Mouse (Mus musculus) lung, embryonic 16.5 days (tissue): ENCODE measurements at regions not wholly inside any gene's neighbourhood (a gene's known extent, or its start where the extent isn't known, plus 50 kb on each side); places are given as distances from the start of the nearest gene placed in this dataset.

Experiments
- ATAC-seq: fragments of 200-750 bp; cut with Nextera tagmentation; 2 replicates; pipeline ENCODE4 v1.8.0; 2017; ENCODE audit warnings: low read depth, mild to moderate bottlenecking, moderate library complexity
- H3K27ac ChIP-seq: fragments of 300-500 bp; sonication (generic); 2 replicates; pipeline ENCODE4 v1.5.1; 2014; ENCODE audit warnings: mild to moderate bottlenecking, control low read depth, low read length
- H3K27me3 ChIP-seq: fragments of 300-500 bp; sonication (generic); 2 replicates; pipeline ENCODE4 v1.6.1; 2014; ENCODE audit warnings: low read depth, low read length, mixed read lengths; ENCODE audit not compliant: control insufficient read depth, insufficient read depth
- H3K36me3 ChIP-seq: fragments of 300-500 bp; sonication (generic); 2 replicates; pipeline ENCODE4 v1.6.1; 2014; ENCODE audit warnings: low read length; ENCODE audit not compliant: control insufficient read depth, insufficient read depth
- H3K4me1 ChIP-seq: fragments of 300-500 bp; sonication (generic); replicated peaks from 2 replicates; pipeline ENCODE4 v1.6.1; 2014; ENCODE audit warnings: low read length, mixed read lengths; ENCODE audit not compliant: control insufficient read depth, insufficient read depth
- H3K4me2 ChIP-seq: fragments of 300-500 bp; sonication (generic); 2 replicates; pipeline ENCODE4 v1.6.1; 2014; ENCODE audit warnings: low read depth, low read length, control low read depth
- H3K4me3 ChIP-seq: fragments of 300-500 bp; sonication (generic); 2 replicates; pipeline ENCODE4 v1.5.1; 2014; ENCODE audit warnings: mild to moderate bottlenecking, low read length, control low read depth
- H3K9ac ChIP-seq: fragments of 300-500 bp; sonication (generic); 2 replicates; pipeline ENCODE4 v1.6.1; 2014; ENCODE audit warnings: low read length, control low read depth
- H3K9me3 ChIP-seq: fragments of 300-500 bp; sonication (generic); 2 replicates; pipeline ENCODE4 v1.6.1; 2016; ENCODE audit warnings: low read length; ENCODE audit not compliant: control insufficient read depth
- WGBS: fragments of 180-500 bp; shearing (Covaris S2); extraction: QIAGEN DNeasy Blood & Tissue Kit; methylation state at CpG from one replicate; pipeline ENCODE4 v1.1.7; 2014; 5-methylcytosine and 5-hydroxymethylcytosine counted together

- WGBS = 85% methylated on average over 6 of the region's 6 CpGs
- Histone ChIP-seq H3K9me3 (no peaks in the 10 kb centered on the region), H3K27me3 (no peaks in the 10 kb centered on the region), H3K4me1 (no peaks in the 10 kb centered on the region), H3K4me2 (no peak overlapping the region), H3K27ac (no peak overlapping the region), H3K9ac (no peak overlapping the region), H3K4me3 (no peak overlapping the region), H3K36me3 (no peaks in the 10 kb centered on the region)
- no peak for ATAC-seq
These were observed 63.4 kb upstream of the Man1a2 start for GRCm38 (mm10) chr3:100748727-100749126.

- no peaks in the 10 kb centered on the region for H3K36me3 ChIP-seq
- no peak overlapping the region for H3K4me2 ChIP-seq
- no peak overlapping the region for H3K4me3 ChIP-seq
- no peaks in the 10 kb centered on the region for H3K4me1 ChIP-seq
- no peak for ATAC-seq
- H3K27me3 ChIP-seq = no peaks in the 10 kb centered on the region
- WGBS = 88% methylated on average over 2 of the region's 2 CpGs
- H3K27ac ChIP-seq = no peak overlapping the region
- H3K9me3 ChIP-seq = no peaks in the 10 kb centered on the region
- no peak overlapping the region for H3K9ac ChIP-seq
These were observed 63.0 kb upstream of the Man1a2 start for GRCm38 (mm10) chr3:100748309-100748691.

- ATAC-seq = no peak
- H3K9ac ChIP-seq = no peak overlapping the region
- 57% methylated on average over 15 of the region's 15 CpGs for WGBS
These were observed 62.4 kb upstream of the Man1a2 start for GRCm38 (mm10) chr3:100747421-100748308.

GRCm38 (mm10) chr3:100737660-100738059 is 52.4 kb upstream of the Man1a2 start:
- Histone ChIP-seq H3K27me3 (no peaks in the 10 kb centered on the region), H3K4me1 (no peaks in the 10 kb centered on the region), H3K4me2 (no peak overlapping the region), H3K27ac (no peak overlapping the region), H3K9ac (no peak overlapping the region), H3K36me3 (no peaks in the 10 kb centered on the region), H3K9me3 (no peaks in the 10 kb centered on the region), H3K4me3 (no peak overlapping the region)
- 73% methylated on average over 7 of the region's 7 CpGs for WGBS
- no peak for ATAC-seq

More at GRCm38 (mm10) chr3:100747421-100748308, 62.4 kb upstream of the Man1a2 start:
- Histone ChIP-seq H3K36me3 (no peaks in the 10 kb centered on the region), H3K27me3 (no peaks in the 10 kb centered on the region), H3K4me1 (no peaks in the 10 kb centered on the region), H3K4me3 (no peak overlapping the region), H3K27ac (no peak overlapping the region), H3K4me2 (no peak overlapping the region), H3K9me3 (no peaks in the 10 kb centered on the region)

GRCm38 (mm10) chr3:100736539-100736938 is 51.2 kb upstream of the Man1a2 start:
- Histone ChIP-seq H3K9me3 (no peaks in the 10 kb centered on the region), H3K4me1 (no peaks in the 10 kb centered on the region), H3K9ac (no peak overlapping the region), H3K27ac (no peak overlapping the region), H3K4me2 (no peak overlapping the region), H3K27me3 (no peaks in the 10 kb centered on the region), H3K36me3 (no peaks in the 10 kb centered on the region), H3K4me3 (no peak overlapping the region)
- WGBS = 79% methylated on average over 3 of the region's 3 CpGs
- ATAC-seq = no peak
